Mouse (Mus musculus) midbrain, embryonic 16.5 days (tissue): ENCODE measurements around the gene Gcnt1. TPM values are rescaled to one million over a fixed set of nuclear protein-coding genes. Genes with fewer than 3 reads are reported as not detected.

Experiments
- ATAC-seq: fragments of 200-750 bp; cut with Nextera tagmentation; 2 replicates; pipeline ENCODE4 v1.8.0; 2017; ENCODE audit warnings: moderate TSS enrichment
- H3K27ac ChIP-seq: fragments of 300-500 bp; sonication (generic); 2 replicates; pipeline ENCODE4 v1.5.1; 2014; ENCODE audit warnings: mild to moderate bottlenecking, low read length, mixed read lengths
- H3K27me3 ChIP-seq: fragments of 300-500 bp; sonication (generic); 2 replicates; pipeline ENCODE4 v1.6.1; 2014; ENCODE audit warnings: low read depth, low read length, mixed read lengths; ENCODE audit not compliant: control insufficient read depth, insufficient read depth
- H3K36me3 ChIP-seq: fragments of 300-500 bp; sonication (generic); 2 replicates; pipeline ENCODE4 v1.6.1; 2014; ENCODE audit warnings: mild to moderate bottlenecking, low read length, moderate library complexity, mixed read lengths; ENCODE audit not compliant: control insufficient read depth, insufficient read depth
- H3K4me1 ChIP-seq: fragments of 300-500 bp; sonication (generic); 2 replicates; pipeline ENCODE4 v1.6.1; 2014; ENCODE audit warnings: mild to moderate bottlenecking, low read length, mixed read lengths; ENCODE audit not compliant: control insufficient read depth, insufficient read depth
- H3K4me2 ChIP-seq: fragments of 300-500 bp; sonication (generic); 2 replicates; pipeline ENCODE4 v1.6.1; 2014; ENCODE audit warnings: mild to moderate bottlenecking, low read length, mixed read lengths
- H3K4me3 ChIP-seq: fragments of 300-500 bp; sonication (generic); 2 replicates; pipeline ENCODE4 v1.5.1; 2014; ENCODE audit warnings: low read depth, mild to moderate bottlenecking, low read length, moderate library complexity, mixed read lengths
- H3K9ac ChIP-seq: fragments of 300-500 bp; sonication (generic); 2 replicates; pipeline ENCODE4 v1.6.1; 2014; ENCODE audit warnings: low read depth, low read length, mixed read lengths
- H3K9me3 ChIP-seq: fragments of 300-500 bp; sonication (generic); replicated peaks from 2 replicates; pipeline ENCODE4 v1.6.1; 2014; ENCODE audit warnings: mild to moderate bottlenecking, low read length, mixed read lengths; ENCODE audit not compliant: control insufficient read depth, poor library complexity, severe bottlenecking
- WGBS: fragments of 180-500 bp; shearing (Covaris S2); extraction: QIAGEN DNeasy Blood & Tissue Kit; methylation state at CpG from one replicate; pipeline ENCODE4 v1.1.7; 2014; 5-methylcytosine and 5-hydroxymethylcytosine counted together
- polyA plus RNA-seq: library from polyadenylated mRNA; unstranded; fragments of >200 nt; fragmentation: Nextera tagmentation; extraction: Ambion mirVana; gene quantifications from 2 replicates; pipeline ENCODE4 v1.2.1, GENCODE M21; 2015

Gcnt1 gene
- polyA plus RNA-seq, 1 experiment from 2014 or later, result 0.55 TPM

- no peaks in the 10 kb centered on the region for H3K27me3 ChIP-seq
- ATAC-seq, result no peak
- no peak overlapping the region for H3K4me3 ChIP-seq
- H3K9me3 ChIP-seq, result no peaks in the 10 kb centered on the region
- H3K9ac ChIP-seq, result no peak overlapping the region
- WGBS, result 94% methylated on average over 7 of the region's 7 CpGs
- no peaks in the 10 kb centered on the region for H3K36me3 ChIP-seq
- H3K27ac ChIP-seq, result no peak overlapping the region
- H3K4me1 ChIP-seq, result no peaks in the 10 kb centered on the region
- H3K4me2 ChIP-seq, result no peak overlapping the region
Observed at GRCm38 (mm10) chr19:17344881-17345280, 27.8 kb downstream of the Gcnt1 start.

GRCm38 (mm10) chr19:17339563-17339962 lies 33.1 kb downstream of the Gcnt1 start:
- Histone ChIP-seq H3K9me3 (no peaks in the 10 kb centered on the region), H3K4me2 (no peak overlapping the region), H3K4me1 (no peaks in the 10 kb centered on the region), H3K36me3 (no peaks in the 10 kb centered on the region), H3K9ac (no peak overlapping the region), H3K27me3 (no peaks in the 10 kb centered on the region), H3K4me3 (no peak overlapping the region), H3K27ac (no peak overlapping the region)
- 95% methylated on average over 2 of the region's 2 CpGs for WGBS
- ATAC-seq, result no peak

GRCm38 (mm10) chr19:17337057-17337679 lies 35.5 kb downstream of the Gcnt1 start:
- no peaks in the 10 kb centered on the region for H3K4me1 ChIP-seq
- H3K4me2 ChIP-seq, result no peak overlapping the region
- no peak overlapping the region for H3K9ac ChIP-seq
- no peak overlapping the region for H3K4me3 ChIP-seq
- WGBS, result 70% methylated on average over 7 of the region's 7 CpGs
- H3K27me3 ChIP-seq, result no peaks in the 10 kb centered on the region
- no peaks in the 10 kb centered on the region for H3K9me3 ChIP-seq
- H3K27ac ChIP-seq, result no peak overlapping the region
- H3K36me3 ChIP-seq, result no peaks in the 10 kb centered on the region
- no peak for ATAC-seq

- Histone ChIP-seq H3K9ac (no peak overlapping the region), H3K27ac (no peak overlapping the region), H3K4me1 (no peaks in the 10 kb centered on the region), H3K36me3 (no peaks in the 10 kb centered on the region), H3K27me3 (no peaks in the 10 kb centered on the region), H3K9me3 (no peaks in the 10 kb centered on the region), H3K4me3 (no peak overlapping the region), H3K4me2 (no peak overlapping the region)
- no peak for ATAC-seq
- 60% methylated on average over 7 of the region's 7 CpGs for WGBS
Observed at GRCm38 (mm10) chr19:17336646-17337045, 36.0 kb downstream of the Gcnt1 start.

GRCm38 (mm10) chr19:17334644-17335333 lies 37.9 kb downstream of the Gcnt1 start:
- Histone ChIP-seq H3K27me3 (no peaks in the 10 kb centered on the region), H3K9ac (no peak overlapping the region), H3K9me3 (no peaks in the 10 kb centered on the region), H3K4me3 (no peak overlapping the region), H3K4me1 (no peaks in the 10 kb centered on the region), H3K36me3 (no peaks in the 10 kb centered on the region), H3K4me2 (no peak overlapping the region), H3K27ac (no peak overlapping the region)
- no peak for ATAC-seq
- 89% methylated on average over 12 of the region's 12 CpGs for WGBS

GRCm38 (mm10) chr19:17333043-17333442 lies 39.6 kb downstream of the Gcnt1 start:
- Histone ChIP-seq H3K27me3 (no peaks in the 10 kb centered on the region), H3K27ac (no peak overlapping the region), H3K4me1 (no peaks in the 10 kb centered on the region), H3K36me3 (no peaks in the 10 kb centered on the region), H3K9ac (no peak overlapping the region), H3K4me3 (no peak overlapping the region), H3K9me3 (no peaks in the 10 kb centered on the region), H3K4me2 (no peak overlapping the region)
- 75% methylated on average over 7 of the region's 7 CpGs for WGBS
- no peak for ATAC-seq

DNA sequence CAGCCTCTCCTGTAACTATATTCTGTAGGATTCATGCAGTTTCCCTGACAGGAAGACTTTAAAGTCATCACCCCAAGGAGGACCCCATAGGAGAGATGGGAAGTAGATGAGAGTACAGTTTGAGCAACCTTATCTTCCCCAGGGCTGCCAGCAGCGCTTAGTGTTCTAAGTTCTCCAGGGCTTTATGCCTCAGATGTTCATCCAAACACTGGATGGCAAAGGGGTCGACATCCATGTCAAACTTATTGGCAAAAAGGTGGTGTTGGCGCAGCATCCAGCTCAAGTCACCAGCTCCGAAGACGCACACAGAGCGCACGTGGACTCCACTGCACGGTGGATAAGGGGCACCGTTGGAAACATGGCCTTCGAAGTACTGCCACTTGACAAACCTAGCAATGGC lies 43.7 kb downstream of the Gcnt1 start:
- no peaks in the 10 kb centered on the region for H3K4me1 ChIP-seq
- H3K9me3 ChIP-seq, result no peaks in the 10 kb centered on the region
- H3K27ac ChIP-seq, result no peak overlapping the region
- H3K4me2 ChIP-seq, result no peak overlapping the region
- no peak for ATAC-seq
- no peaks in the 10 kb centered on the region for H3K36me3 ChIP-seq
- H3K9ac ChIP-seq, result no peak overlapping the region
- H3K27me3 ChIP-seq, result no peaks in the 10 kb centered on the region
- WGBS, result 95% methylated on average over 10 of the region's 10 CpGs
- H3K4me3 ChIP-seq, result no peak overlapping the region

- Histone ChIP-seq H3K9ac (no peak overlapping the region), H3K4me1 (no peaks in the 10 kb centered on the region), H3K36me3 (no peaks in the 10 kb centered on the region), H3K4me3 (no peak overlapping the region), H3K27ac (no peak overlapping the region), H3K9me3 (no peaks in the 10 kb centered on the region), H3K27me3 (no peaks in the 10 kb centered on the region), H3K4me2 (no peak overlapping the region)
- WGBS, result 89% methylated on average over 6 of the region's 6 CpGs
- ATAC-seq, result no peak
Observed at GRCm38 (mm10) chr19:17327881-17328404, 44.7 kb downstream of the Gcnt1 start.

DNA sequence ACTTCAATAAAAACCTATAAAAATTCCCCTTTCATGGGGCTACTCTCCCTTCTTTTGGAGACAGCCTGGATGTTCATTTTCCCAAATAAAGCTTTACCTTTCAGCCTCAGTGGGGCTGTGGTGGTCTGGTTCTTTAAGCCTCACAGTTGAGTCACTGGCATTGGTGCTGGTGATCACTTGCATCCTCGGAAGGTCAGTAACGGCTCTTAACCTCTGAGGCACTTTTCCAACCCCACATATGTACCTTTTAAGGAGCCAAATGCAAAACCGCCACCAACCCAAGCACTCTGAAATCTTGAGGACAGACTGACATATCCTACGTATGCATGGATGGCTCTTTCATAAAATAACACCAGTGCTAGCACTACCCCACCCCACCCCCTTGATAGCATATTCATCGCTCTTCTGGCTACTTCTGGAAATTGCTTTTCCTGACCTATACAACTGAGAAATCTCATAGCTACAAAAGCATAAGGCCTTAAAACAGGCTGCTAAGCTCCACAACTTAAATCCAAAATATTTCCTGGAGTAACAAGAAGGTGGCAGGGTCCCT lies 48.9 kb downstream of the Gcnt1 start:
- no peak overlapping the region for H3K27ac ChIP-seq
- H3K4me2 ChIP-seq, result no peak overlapping the region
- no peak for ATAC-seq
- no peak overlapping the region for H3K9ac ChIP-seq
- H3K4me3 ChIP-seq, result no peak overlapping the region
- no peaks in the 10 kb centered on the region for H3K27me3 ChIP-seq
- no peaks in the 10 kb centered on the region for H3K4me1 ChIP-seq
- H3K36me3 ChIP-seq, result no peaks in the 10 kb centered on the region
- WGBS, result 90% methylated on average over 5 of the region's 5 CpGs
- no peaks in the 10 kb centered on the region for H3K9me3 ChIP-seq
